Mouse (Mus musculus): Measurements from ENCODE around the gene Rpl23a. TPM values are rescaled to one million over a fixed set of nuclear protein-coding genes. Genes with fewer than 3 reads are reported as not detected.
"Not testable (repeated sequence)": the region's sequence is repeated elsewhere in the genome, so short reads cannot be mapped to it uniquely, and the experiment has no call there.

Gene Rpl23a
- polyA plus RNA-seq, 1 experiment from 2014 or later = 1,270 TPM

- ATAC-seq (peak; percentile 69), DNase-seq (ENCODE audit: low read depth, low spot score) (no peak)
- no peak for TF ChIP-seq CTCF (IDR thresholded peaks at IDR 0.05)
- H3K27me3 ChIP-seq = no peaks in the 10 kb centered on the region
- ChIA-PET CTCF (no interaction called here), POLR2A (interaction anchor here (0.6 to 0.8 kb wide), 2 partner anchors 13 to 549 kb away, joined by 3 to 6 read pairs; no protein-coding TSS in a partner anchor)
- in situ Hi-C loops (cut with MboI; ENCODE audit: low pct_unique_long_range_greater_than_20kb) = no loop called here
Observed at GRCm38 (mm10) chr11:78188331-78189233, 5.2 kb upstream of the Rpl23a start, which contains the start of gene Rab34. Gene Rab34, plus strand, starts transcription at chr11:78188430.

DNA sequence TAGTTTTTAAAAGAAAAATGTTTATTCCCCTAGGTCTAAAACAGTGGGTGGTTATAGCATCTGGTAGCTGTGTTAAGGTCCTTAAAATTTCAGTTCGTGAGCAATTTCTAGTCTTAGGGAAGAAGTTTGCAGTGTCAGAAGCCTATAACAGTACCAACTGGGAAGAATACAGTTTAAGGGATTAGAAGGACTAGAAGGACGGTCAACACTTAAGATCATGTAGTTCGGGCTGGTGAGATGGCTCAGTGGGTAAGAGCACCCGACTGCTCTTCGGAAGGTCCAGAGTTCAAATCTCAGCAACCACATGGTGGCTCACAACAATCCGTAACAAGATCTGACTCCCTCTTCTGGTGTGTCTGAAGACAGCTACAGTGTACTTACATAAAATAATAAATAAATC lies 1.3 kb upstream of the Rpl23a start:
- POLR2A ChIA-PET = interaction anchor here (0.7 kb wide), 1 partner anchor 25 kb away, joined by 3 read pairs; no protein-coding TSS in a partner anchor
- ATAC-seq; in situ Hi-C loops (cut with MboI; ENCODE audit: low pct_unique_long_range_greater_than_20kb); CTCF ChIA-PET; DNase-seq (ENCODE audit: low read depth, low spot score); H3K27me3 ChIP-seq: not testable (repeated sequence)

GRCm38 (mm10) chr11:78183884-78184514 lies 615 bp upstream of the Rpl23a start:
- ATAC-seq (no peak), DNase-seq (ENCODE audit: low read depth, low spot score) (no peak)
- ChIA-PET POLR2A (interaction anchor here (0.7 kb wide), 1 partner anchor 25 kb away, joined by 3 read pairs; no protein-coding TSS in a partner anchor), CTCF (no interaction called here)
- in situ Hi-C loops (cut with MboI; ENCODE audit: low pct_unique_long_range_greater_than_20kb) = no loop called here
- no peaks in the 10 kb centered on the region for H3K27me3 ChIP-seq
- TF ChIP-seq CTCF (IDR thresholded peaks at IDR 0.05) = no peak

GRCm38 (mm10) chr11:78182450-78182849 lies 934 bp downstream of the Rpl23a start:
- ATAC-seq (no peak), DNase-seq (ENCODE audit: low read depth, low spot score) (no peak)
- no peaks in the 10 kb centered on the region for H3K27me3 ChIP-seq
- in situ Hi-C loops (cut with MboI; ENCODE audit: low pct_unique_long_range_greater_than_20kb) = no loop called here
- ChIA-PET CTCF (no interaction called here), POLR2A (interaction anchor here (1.4 kb wide), 1 partner anchor 10 kb away, joined by 4 read pairs; no protein-coding TSS in a partner anchor)
- TF ChIP-seq CTCF (IDR thresholded peaks at IDR 0.05) = no peak

DNA sequence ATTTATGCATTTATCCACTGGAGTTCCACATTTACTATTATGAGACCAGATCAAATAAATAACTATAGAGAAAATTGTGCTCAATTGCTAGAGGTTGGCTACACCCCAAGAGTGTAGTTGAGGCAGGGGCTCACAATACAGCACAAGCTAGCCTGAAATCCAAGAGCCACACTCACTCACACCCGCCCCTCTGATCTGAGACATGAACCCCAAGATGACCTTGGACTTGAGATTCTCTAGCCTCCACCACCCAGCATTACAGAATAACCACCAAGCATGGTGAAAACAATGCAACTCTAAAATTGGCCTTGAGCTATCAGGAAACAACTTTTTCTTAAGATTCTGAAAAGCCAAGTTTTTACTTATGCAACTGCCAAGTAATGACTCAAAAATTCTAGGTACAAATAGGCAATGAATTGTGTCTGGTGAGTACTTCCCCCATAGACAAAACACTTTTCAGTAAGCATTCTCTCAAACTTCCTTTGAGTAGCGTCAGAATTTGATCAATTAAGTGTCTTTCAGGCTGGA lies 1.5 kb downstream of the Rpl23a start:
- TF ChIP-seq CTCF (IDR thresholded peaks at IDR 0.05) = no peak
- DNase-seq (ENCODE audit: low read depth, low spot score) (no peak), ATAC-seq (no peak)
- ChIA-PET CTCF (no interaction called here), POLR2A (interaction anchor here (1.4 kb wide), 1 partner anchor 10 kb away, joined by 4 read pairs; no protein-coding TSS in a partner anchor)
- in situ Hi-C loops (cut with MboI; ENCODE audit: low pct_unique_long_range_greater_than_20kb) = no loop called here
- H3K27me3 ChIP-seq = no peaks in the 10 kb centered on the region

DNA sequence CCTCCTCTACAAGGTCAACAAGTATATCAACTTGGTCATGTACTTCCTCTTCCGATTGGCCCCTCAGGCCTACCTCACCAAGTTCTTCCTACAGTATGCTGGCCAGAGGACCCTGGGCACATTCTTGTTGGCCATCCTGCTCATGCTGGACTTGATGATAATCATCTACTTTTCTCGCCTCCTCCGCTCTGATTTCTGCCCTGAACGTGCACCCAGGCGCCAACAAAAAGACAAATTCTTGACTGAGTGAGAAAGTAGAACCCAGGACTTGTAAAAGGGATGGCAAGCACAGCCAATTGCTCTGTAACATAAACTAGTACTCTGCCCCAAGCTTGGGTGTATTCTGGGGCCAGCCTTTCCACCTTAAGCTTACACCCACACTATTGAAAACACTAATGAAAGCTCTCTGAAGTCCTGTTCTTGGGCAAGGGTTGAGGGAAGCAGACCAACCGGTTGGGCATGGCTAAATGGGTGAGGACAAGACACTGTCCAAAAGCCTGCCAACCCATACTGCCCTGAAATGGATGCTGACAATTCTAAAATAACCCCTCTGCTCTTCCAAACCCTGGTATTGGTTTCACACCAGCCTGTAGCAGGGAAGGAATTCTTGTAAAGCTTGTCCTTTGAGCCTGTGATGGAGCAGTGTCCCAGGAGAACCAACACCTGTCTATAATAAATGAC lies 3.2 kb downstream of the Rpl23a start:
- no peaks in the 10 kb centered on the region for H3K27me3 ChIP-seq
- DNase-seq (ENCODE audit: low read depth, low spot score) (no peak), ATAC-seq (no peak)
- ChIA-PET CTCF (no interaction called here), POLR2A (interaction anchor here (0.5 to 0.9 kb wide), 2 partner anchors 8 to 24 kb away, joined by 3 to 4 read pairs; no protein-coding TSS in a partner anchor)
- TF ChIP-seq CTCF (IDR thresholded peaks at IDR 0.05) = no peak
- in situ Hi-C loops (cut with MboI; ENCODE audit: low pct_unique_long_range_greater_than_20kb) = no loop called here

- in situ Hi-C loops (cut with MboI; ENCODE audit: low pct_unique_long_range_greater_than_20kb) = loop anchor here (10.0 kb wide), 1 partner anchor 355 kb away; no protein-coding TSS in a partner anchor
- DNase-seq (ENCODE audit: low read depth, low spot score) (no peak), ATAC-seq (no peak)
- ChIA-PET POLR2A (interaction anchor here (0.5 to 0.9 kb wide), 2 partner anchors 8 to 23 kb away, joined by 3 to 4 read pairs; no protein-coding TSS in a partner anchor), CTCF (no interaction called here)
- no peaks in the 10 kb centered on the region for H3K27me3 ChIP-seq
- no peak for TF ChIP-seq CTCF (IDR thresholded peaks at IDR 0.05)
Observed at GRCm38 (mm10) chr11:78179438-78179999, 3.9 kb downstream of the Rpl23a start.

- DNase-seq (ENCODE audit: low read depth, low spot score) (no peak), ATAC-seq (no peak)
- in situ Hi-C loops (cut with MboI; ENCODE audit: low pct_unique_long_range_greater_than_20kb) = loop anchor here (10.0 kb wide), 1 partner anchor 354 kb away; no protein-coding TSS in a partner anchor
- TF ChIP-seq CTCF (IDR thresholded peaks at IDR 0.05) = no peak
- CTCF ChIA-PET = interaction anchor here (1.5 to 2.0 kb wide), 2 partner anchors 17 to 21 kb away, joined by 3 to 8 read pairs; no protein-coding TSS in a partner anchor
- H3K27me3 ChIP-seq = no peaks in the 10 kb centered on the region
- POLR2A ChIA-PET = interaction anchor here (6.3 kb wide), 1 partner anchor 15 kb away, joined by 50 read pairs; the partner anchor contains the start of gene Traf4
Observed at GRCm38 (mm10) chr11:78178859-78179437, 4.4 kb downstream of the Rpl23a start.

Data from Patski (cell line).